Mouse (Mus musculus): ENCODE results near the gene Gpr33.

GRCm38 (mm10) chr12:52006633-52006994 lies 21.2 kb downstream of the Gpr33 start:
- TF ChIP-seq CTCF (IDR thresholded peaks at IDR 0.05; ENCODE audit: low read depth, low read length) (no peak), POLR2AphosphoS5 (IDR thresholded peaks at IDR 0.05; ENCODE audit: insufficient replicate concordance, low read depth, low read length) (no peak), TAL1 (conservative IDR thresholded peaks at IDR 0.05; ENCODE audit: low read depth, low read length) (no peak), GATA1 (IDR thresholded peaks at IDR 0.05; ENCODE audit: borderline replicate concordance, low read length) (no peak)
